8 mouse cellular contexts compared by ENCODE assay signal in the genomic region with DNA sequence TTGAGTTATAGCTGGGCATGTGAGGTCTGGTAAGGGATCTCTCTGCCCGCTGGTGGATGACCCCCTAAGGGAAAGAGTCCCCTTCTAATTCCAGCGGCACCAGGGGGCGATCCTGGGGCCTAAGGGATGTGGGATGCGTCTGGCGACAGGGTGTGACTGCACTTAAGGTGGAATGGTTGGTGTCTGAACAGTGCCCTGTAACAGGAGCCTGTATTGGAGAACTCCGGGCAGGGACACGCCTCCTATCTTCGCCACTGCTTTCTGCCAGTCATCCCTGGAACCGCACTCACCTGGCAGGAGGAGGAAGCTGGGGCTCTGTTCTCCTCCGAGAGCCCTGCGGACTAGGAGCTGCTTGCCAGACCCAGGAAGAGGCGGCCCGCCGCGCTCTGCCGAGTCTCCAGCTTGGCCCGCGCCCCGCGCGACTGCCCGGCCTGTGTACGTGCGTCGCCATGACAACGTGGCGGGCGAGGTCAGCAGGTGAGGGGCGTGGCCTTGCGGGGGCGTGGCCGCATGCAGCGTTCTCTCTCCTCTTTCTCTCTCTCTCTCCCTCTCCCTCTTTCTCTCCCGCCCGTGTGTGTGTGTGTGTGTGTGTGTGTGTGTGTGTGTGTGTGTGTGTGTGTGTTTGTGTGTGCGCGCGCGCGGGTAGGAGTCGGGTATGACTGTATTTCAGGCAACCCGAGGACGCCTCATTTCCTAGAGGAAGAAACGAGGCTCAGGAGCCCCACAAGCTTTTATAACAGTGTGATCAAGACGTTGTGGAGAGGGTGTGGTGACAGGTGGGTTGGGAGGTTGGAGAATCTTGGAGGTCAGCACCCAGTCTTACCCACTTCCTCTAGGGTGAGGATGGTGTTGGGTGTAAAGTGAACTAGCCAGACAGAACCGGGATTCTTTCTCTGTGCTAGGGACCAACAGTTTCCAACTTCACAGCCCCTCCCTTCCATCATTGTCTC. TPM values are rescaled to one million over a fixed set of nuclear protein-coding genes. Genes with fewer than 3 reads are reported as not detected.
DNase-seq lines count a peak whose midpoint lies in the region; ATAC-seq and TF ChIP-seq lines count a peak whose summit lies in the region.

A gene (minus strand): TSS at position 424 of the 950 bp plus-strand sequence.

- ATAC-seq in intestine, postnatal 0 days, result peak; percentile 85
- ATAC-seq in limb, embryonic 14.5 days (ENCODE audit: low FRiP score, low read depth), result peak; percentile 76
- ATAC-seq in midbrain, embryonic 13.5 days, result peak; percentile 89

- peak within 1 kb of the TSS; percentile 62 for H3K4me3 ChIP-seq in embryonic facial prominence, embryonic 10.5 days
- peak within 1 kb of the TSS; percentile 38 for H3K4me3 ChIP-seq in intestine, postnatal 0 days (ENCODE audit: low read depth, low read length)
- H3K4me3 ChIP-seq in limb, embryonic 14.5 days (replicated peaks; ENCODE audit: low read length), result peak within 1 kb of the TSS; percentile 36
- H3K4me3 ChIP-seq in midbrain, embryonic 13.5 days (replicated peaks), result peak within 1 kb of the TSS; percentile 45
- peak within 1 kb of the TSS; percentile 69 for H3K4me3 ChIP-seq in small intestine, adult 2 months (ENCODE audit: low read depth, low read length)

- TF ChIP-seq CTCF in intestine, postnatal 0 days (IDR thresholded peaks at IDR 0.05; ENCODE audit: low read depth), result peak; percentile 46
- TF ChIP-seq CTCF in small intestine, adult 2 months (IDR thresholded peaks at IDR 0.05; ENCODE audit: extremely low read depth, insufficient read length, insufficient replicate concordance, low read depth, low read length), result no peak

- peak; percentile 74 for DNase-seq in adrenal gland, postnatal 25 days
- peak; percentile 93 for DNase-seq in embryonic facial prominence, embryonic 10.5 days (ENCODE audit: low spot score)
- DNase-seq in heart, adult 18-20 months, result peak; percentile 64 to 70
- DNase-seq in limb, embryonic 14.5 days (ENCODE audit: low spot score), result peak; percentile 57
- no peak for DNase-seq in MN1 (ENCODE audit: low spot score)

- H3K36me3 ChIP-seq in embryonic facial prominence, embryonic 10.5 days (replicated peaks), result no peaks in the 10 kb centered on the region
- no peaks in the 10 kb centered on the region for H3K36me3 ChIP-seq in intestine, postnatal 0 days (ENCODE audit: control insufficient read depth, insufficient read depth)
- H3K36me3 ChIP-seq in limb, embryonic 14.5 days (ENCODE audit: control insufficient read depth, insufficient read depth, low read length), result no peaks in the 10 kb centered on the region
- H3K36me3 ChIP-seq in midbrain, embryonic 13.5 days, result no peaks in the 10 kb centered on the region
- no peaks in the 10 kb centered on the region for H3K36me3 ChIP-seq in small intestine, adult 2 months (ENCODE audit: control insufficient read depth, insufficient read depth, low read length)

- peaks cover 36% of the 10 kb centered on the region for H3K4me1 ChIP-seq in embryonic facial prominence, embryonic 10.5 days
- no peaks in the 10 kb centered on the region for H3K4me1 ChIP-seq in intestine, postnatal 0 days (replicated peaks; ENCODE audit: control insufficient read depth, insufficient read depth, low read length)
- peaks cover 14% of the 10 kb centered on the region for H3K4me1 ChIP-seq in limb, embryonic 14.5 days (ENCODE audit: control insufficient read depth, insufficient read depth, low read length)
- H3K4me1 ChIP-seq in midbrain, embryonic 13.5 days (replicated peaks), result peaks cover 24% of the 10 kb centered on the region
- peaks cover 9% of the 10 kb centered on the region; the same call in 1 of the 2 replicates for H3K4me1 ChIP-seq in small intestine, adult 2 months (ENCODE audit: control insufficient read depth, insufficient read depth, insufficient read length, low read length)

- WGBS in embryonic facial prominence, embryonic 10.5 days, result 1% methylated on average over 46 of the region's 46 CpGs
- WGBS in intestine, postnatal 0 days, result 2% methylated on average over 44 of the region's 46 CpGs
- 2% methylated on average over 34 of the region's 46 CpGs for WGBS in limb, embryonic 14.5 days
- WGBS in midbrain, embryonic 13.5 days, result 1% methylated on average over 43 of the region's 46 CpGs
- 2% methylated on average over 42 of the region's 46 CpGs for WGBS in small intestine, adult 2 months

- peaks cover 66% of the 10 kb centered on the region for H3K27me3 ChIP-seq in embryonic facial prominence, embryonic 10.5 days (replicated peaks; ENCODE audit: low read depth, poor library complexity, severe bottlenecking)
- no peaks in the 10 kb centered on the region for H3K27me3 ChIP-seq in intestine, postnatal 0 days (replicated peaks; ENCODE audit: control insufficient read depth, insufficient read depth, low read length)
- peaks cover 3% of the 10 kb centered on the region; the same call in 1 of the 2 replicates for H3K27me3 ChIP-seq in limb, embryonic 14.5 days (ENCODE audit: control insufficient read depth, insufficient read depth, low read length)
- H3K27me3 ChIP-seq in midbrain, embryonic 13.5 days, result peaks cover 25% of the 10 kb centered on the region
- no peaks in the 10 kb centered on the region for H3K27me3 ChIP-seq in small intestine, adult 2 months (ENCODE audit: control insufficient read depth, insufficient read depth, low read length)

- no peaks in the 10 kb centered on the region for H3K9me3 ChIP-seq in embryonic facial prominence, embryonic 10.5 days
- H3K9me3 ChIP-seq in intestine, postnatal 0 days (ENCODE audit: control insufficient read depth), result no peaks in the 10 kb centered on the region
- H3K9me3 ChIP-seq in limb, embryonic 14.5 days (ENCODE audit: control insufficient read depth, low read length), result no peaks in the 10 kb centered on the region
- no peaks in the 10 kb centered on the region for H3K9me3 ChIP-seq in midbrain, embryonic 13.5 days

- peak within 1 kb of the TSS; percentile 72 for H3K4me2 ChIP-seq in intestine, postnatal 0 days (replicated peaks; ENCODE audit: low read depth)
- H3K4me2 ChIP-seq in limb, embryonic 14.5 days (replicated peaks; ENCODE audit: low read depth, low read length, severe bottlenecking), result peak within 1 kb of the TSS; percentile 66
- peak within 1 kb of the TSS; percentile 72 for H3K4me2 ChIP-seq in midbrain, embryonic 13.5 days (replicated peaks)

- no peak for TF ChIP-seq POLR2A in limb, embryonic 14.5 days (IDR thresholded peaks at IDR 0.05; ENCODE audit: borderline replicate concordance, extremely low read depth, insufficient read depth, insufficient read length)
- TF ChIP-seq POLR2A in small intestine, adult 2 months (IDR thresholded peaks at IDR 0.05; ENCODE audit: low read depth, low read length), result 0 out of 2 replicates have a peak, but pooled peaks have one; percentile 8

- peak within 1 kb of the TSS; percentile 59 for H3K27ac ChIP-seq in embryonic facial prominence, embryonic 10.5 days (replicated peaks)
- H3K27ac ChIP-seq in intestine, postnatal 0 days (ENCODE audit: low read depth, low read length), result no peak within 1 kb of the TSS
- no peak within 1 kb of the TSS for H3K27ac ChIP-seq in limb, embryonic 14.5 days (replicated peaks; ENCODE audit: low read depth, low read length)
- no peak within 1 kb of the TSS for H3K27ac ChIP-seq in midbrain, embryonic 13.5 days
- no peak within 1 kb of the TSS for H3K27ac ChIP-seq in small intestine, adult 2 months (ENCODE audit: insufficient read depth, low read depth, low read length)

- peak within 1 kb of the TSS; percentile 41; the same call in 1 of the 2 replicates for H3K9ac ChIP-seq in intestine, postnatal 0 days (ENCODE audit: low read depth, low read length)
- H3K9ac ChIP-seq in limb, embryonic 14.5 days (ENCODE audit: low read depth, low read length, severe bottlenecking), result peak within 1 kb of the TSS; percentile 41; the same call in 1 of the 2 replicates
- peak within 1 kb of the TSS; percentile 51 for H3K9ac ChIP-seq in midbrain, embryonic 13.5 days (replicated peaks)

RNA-seq across cellular contexts. Expression of the gene that starts here (rescaled TPM):
- total RNA-seq in adrenal gland, postnatal 25 days (2021), result 0.91 TPM in 1 of 2 replicates, not detected in the other
- polyA plus RNA-seq in embryonic facial prominence, embryonic 10.5 days (2016; fragmentation: Nextera tagmentation; extraction: Ambion mirVana), result 0.50 and 1.0 TPM in 2 replicates
- under 1 TPM in 1 of 2 experiments, not detected in 1; 0.36 TPM for total RNA-seq in heart, adult 18-20 months (2021)
- 1.2 and 1.4 TPM in 2 replicates for polyA plus RNA-seq in intestine, postnatal 0 days (2015; fragmentation: Nextera tagmentation; extraction: Ambion mirVana)
- polyA plus RNA-seq in limb, embryonic 14.5 days (2012; rRNA removed), result 1.8 and 2.7 TPM in 2 replicates
- polyA plus RNA-seq in limb, embryonic 14.5 days (2014; fragmentation: Nextera tagmentation; extraction: Ambion mirVana), result 2.8 and 3.1 TPM in 2 replicates
- polyA plus RNA-seq in midbrain, embryonic 13.5 days (2015; fragmentation: Nextera tagmentation; extraction: Ambion mirVana), result 3.0 and 3.4 TPM in 2 replicates
- polyA plus RNA-seq in small intestine, adult 2 months (2012; rRNA removed), result 0.03 and 0.05 TPM in 2 replicates

Comparison
In these comparisons a context has a peak if more than half of its experiments do, and no peak if none do; other contexts are left out.
1. Peak in DNase-seq in adrenal gland, postnatal 25 days; RNA of the gene not detected or under 1 TPM.
2. Peak in DNase-seq in heart, adult 18-20 months; RNA of the gene not detected or under 1 TPM.